Mouse (Mus musculus) retina, adult 2 months (tissue): ENCODE data around the gene Irf2bpl.

Experiments
- DNase-seq: peaks from one replicate; pipeline ENCODE4 v3.0.0-alpha.2; 2012; ENCODE audit warnings: low read depth, low spot score

Irf2bpl gene

GRCm38 (mm10) chr12:86898448-86898847 is 13.8 kb upstream of the Irf2bpl start:
- DNase-seq = no peak

- DNase-seq = no peak
Observed at GRCm38 (mm10) chr12:86897769-86898273, 13.2 kb upstream of the Irf2bpl start.

GRCm38 (mm10) chr12:86896921-86897512 is 12.4 kb upstream of the Irf2bpl start:
- DNase-seq = no peak

GRCm38 (mm10) chr12:86896441-86896890 is 11.9 kb upstream of the Irf2bpl start:
- no peak for DNase-seq

GRCm38 (mm10) chr12:86895703-86896409 is 11.3 kb upstream of the Irf2bpl start:
- no peak for DNase-seq

- no peak for DNase-seq
Observed at GRCm38 (mm10) chr12:86894841-86895428, 10.3 kb upstream of the Irf2bpl start.

GRCm38 (mm10) chr12:86894184-86894839 is 9.7 kb upstream of the Irf2bpl start:
- DNase-seq = peak; percentile 89

GRCm38 (mm10) chr12:86893326-86894183 is 9.0 kb upstream of the Irf2bpl start:
- DNase-seq = no peak

- no peak for DNase-seq
Observed at GRCm38 (mm10) chr12:86892711-86893311, 8.2 kb upstream of the Irf2bpl start.

- no peak for DNase-seq
Observed at GRCm38 (mm10) chr12:86891786-86892702, 7.4 kb upstream of the Irf2bpl start.

- no peak for DNase-seq
Observed at GRCm38 (mm10) chr12:86891454-86891785, 6.8 kb upstream of the Irf2bpl start.

- no peak for DNase-seq
Observed at GRCm38 (mm10) chr12:86890796-86891301, 6.3 kb upstream of the Irf2bpl start.

GRCm38 (mm10) chr12:86890091-86890720 is 5.6 kb upstream of the Irf2bpl start:
- DNase-seq = no peak

- DNase-seq = no peak
Observed at GRCm38 (mm10) chr12:86889103-86889644, 4.6 kb upstream of the Irf2bpl start.

GRCm38 (mm10) chr12:86888130-86889069 is 3.8 kb upstream of the Irf2bpl start:
- DNase-seq = no peak

GRCm38 (mm10) chr12:86887381-86888129 is 3.0 kb upstream of the Irf2bpl start:
- DNase-seq = no peak

GRCm38 (mm10) chr12:86886446-86886965 is 1.9 kb upstream of the Irf2bpl start:
- no peak for DNase-seq
